Mouse (Mus musculus): ENCODE data around the gene Fbxw9. TPM values are rescaled to one million over a fixed set of nuclear protein-coding genes. Genes with fewer than 3 reads are reported as not detected.

Fbxw9 gene
- polyA plus RNA-seq, 1 experiment from 2014 or later: 20.6 TPM

- Histone ChIP-seq H3K9ac (ENCODE audit: low read length) (peak within 1 kb of the TSS; percentile 88), H3K4me3 (ENCODE audit: low read length) (peak within 1 kb of the TSS; percentile 88), H3K36me3 (ENCODE audit: control insufficient read depth, insufficient read depth) (peaks cover 31% of the 10 kb centered on the region), H3K27me3 (ENCODE audit: control insufficient read depth, insufficient read depth, low read length) (no peaks in the 10 kb centered on the region), H3K4me2 (ENCODE audit: low read depth, low read length) (peak within 1 kb of the TSS; percentile 96), H3K4me1 (ENCODE audit: control insufficient read depth, insufficient read depth, low read length) (peaks cover 36% of the 10 kb centered on the region), H3K9me3 (replicated peaks; ENCODE audit: control insufficient read depth, low read length) (no peaks in the 10 kb centered on the region), H3K27ac (ENCODE audit: low read length) (peak within 1 kb of the TSS; percentile 83)
- peak; percentile 84 for ATAC-seq (replicated peaks; ENCODE audit: extremely low read depth, insufficient read depth, low FRiP score)
- 5% methylated on average over 30 of the region's 30 CpGs for WGBS
Measured at GRCm38 (mm10) chr8:85025098-85025932, 34.5 kb upstream of the Fbxw9 start, which contains the start of gene Asna1. Gene Asna1, minus strand, starts transcription at chr8:85025281.

GRCm38 (mm10) chr8:85026670-85027515 is 33.0 kb upstream of the Fbxw9 start, which contains the start of gene Trir:
Gene Trir, plus strand, starts transcription at chr8:85026823.
- H3K4me2 ChIP-seq (ENCODE audit: low read depth, low read length): peak within 1 kb of the TSS; percentile 96
- H3K36me3 ChIP-seq (ENCODE audit: control insufficient read depth, insufficient read depth): peaks cover 37% of the 10 kb centered on the region
- peak within 1 kb of the TSS; percentile 97 for H3K9ac ChIP-seq (ENCODE audit: low read length)
- no peaks in the 10 kb centered on the region for H3K27me3 ChIP-seq (ENCODE audit: control insufficient read depth, insufficient read depth, low read length)
- peak; percentile 79 for ATAC-seq (replicated peaks; ENCODE audit: extremely low read depth, insufficient read depth, low FRiP score)
- 0% methylated on average over 74 of the region's 75 CpGs for WGBS
- H3K4me3 ChIP-seq (ENCODE audit: low read length): peak within 1 kb of the TSS; percentile 88
- H3K27ac ChIP-seq (ENCODE audit: low read length): peak within 1 kb of the TSS; percentile 89
- H3K9me3 ChIP-seq (replicated peaks; ENCODE audit: control insufficient read depth, low read length): no peaks in the 10 kb centered on the region
- peaks cover 36% of the 10 kb centered on the region for H3K4me1 ChIP-seq (ENCODE audit: control insufficient read depth, insufficient read depth, low read length)

GRCm38 (mm10) chr8:85027516-85027855 is 32.4 kb upstream of the Fbxw9 start:
- peak overlapping the region; percentile 89 for H3K27ac ChIP-seq (ENCODE audit: low read length)
- peaks cover 36% of the 10 kb centered on the region for H3K4me1 ChIP-seq (ENCODE audit: control insufficient read depth, insufficient read depth, low read length)
- WGBS: 2% methylated on average over 13 of the region's 13 CpGs
- no peak for ATAC-seq (replicated peaks; ENCODE audit: extremely low read depth, insufficient read depth, low FRiP score)
- peak overlapping the region; percentile 88 for H3K4me3 ChIP-seq (ENCODE audit: low read length)
- no peaks in the 10 kb centered on the region for H3K9me3 ChIP-seq (replicated peaks; ENCODE audit: control insufficient read depth, low read length)
- peaks cover 37% of the 10 kb centered on the region for H3K36me3 ChIP-seq (ENCODE audit: control insufficient read depth, insufficient read depth)
- H3K4me2 ChIP-seq (ENCODE audit: low read depth, low read length): peak overlapping the region; percentile 87
- H3K27me3 ChIP-seq (ENCODE audit: control insufficient read depth, insufficient read depth, low read length): no peaks in the 10 kb centered on the region
- H3K9ac ChIP-seq (ENCODE audit: low read length): peak overlapping the region; percentile 97

- 15% methylated on average over 2 of the region's 2 CpGs for WGBS
- Histone ChIP-seq H3K4me3 (ENCODE audit: low read length) (peak overlapping the region; percentile 88), H3K4me1 (ENCODE audit: control insufficient read depth, insufficient read depth, low read length) (peaks cover 36% of the 10 kb centered on the region), H3K9me3 (replicated peaks; ENCODE audit: control insufficient read depth, low read length) (no peaks in the 10 kb centered on the region), H3K27me3 (ENCODE audit: control insufficient read depth, insufficient read depth, low read length) (no peaks in the 10 kb centered on the region), H3K27ac (ENCODE audit: low read length) (no peak overlapping the region), H3K9ac (ENCODE audit: low read length) (peak overlapping the region; percentile 97), H3K36me3 (ENCODE audit: control insufficient read depth, insufficient read depth) (peaks cover 38% of the 10 kb centered on the region), H3K4me2 (ENCODE audit: low read depth, low read length) (peak overlapping the region; percentile 87)
- no peak for ATAC-seq (replicated peaks; ENCODE audit: extremely low read depth, insufficient read depth, low FRiP score)
Measured at GRCm38 (mm10) chr8:85027922-85028321, 31.9 kb upstream of the Fbxw9 start.

GRCm38 (mm10) chr8:85029271-85029670 is 30.6 kb upstream of the Fbxw9 start:
- Histone ChIP-seq H3K27ac (ENCODE audit: low read length) (no peak overlapping the region), H3K36me3 (ENCODE audit: control insufficient read depth, insufficient read depth) (peaks cover 27% of the 10 kb centered on the region), H3K9me3 (replicated peaks; ENCODE audit: control insufficient read depth, low read length) (no peaks in the 10 kb centered on the region), H3K4me1 (ENCODE audit: control insufficient read depth, insufficient read depth, low read length) (peaks cover 31% of the 10 kb centered on the region), H3K4me2 (ENCODE audit: low read depth, low read length) (no peak overlapping the region), H3K27me3 (ENCODE audit: control insufficient read depth, insufficient read depth, low read length) (no peaks in the 10 kb centered on the region), H3K9ac (ENCODE audit: low read length) (peak overlapping the region; percentile 50; the same call in 1 of the 2 replicates), H3K4me3 (ENCODE audit: low read length) (no peak overlapping the region)
- ATAC-seq (replicated peaks; ENCODE audit: extremely low read depth, insufficient read depth, low FRiP score): no peak
- WGBS: 86% methylated on average over 14 of the region's 14 CpGs

GRCm38 (mm10) chr8:85032622-85033311 is 27.1 kb upstream of the Fbxw9 start:
- no peak for ATAC-seq (replicated peaks; ENCODE audit: extremely low read depth, insufficient read depth, low FRiP score)
- WGBS: 79% methylated on average over 4 of the region's 4 CpGs
- Histone ChIP-seq H3K27ac (ENCODE audit: low read length) (no peak overlapping the region), H3K4me2 (ENCODE audit: low read depth, low read length) (no peak overlapping the region), H3K4me3 (ENCODE audit: low read length) (no peak overlapping the region), H3K9ac (ENCODE audit: low read length) (no peak overlapping the region), H3K4me1 (ENCODE audit: control insufficient read depth, insufficient read depth, low read length) (peaks cover 29% of the 10 kb centered on the region), H3K27me3 (ENCODE audit: control insufficient read depth, insufficient read depth, low read length) (no peaks in the 10 kb centered on the region), H3K9me3 (replicated peaks; ENCODE audit: control insufficient read depth, low read length) (no peaks in the 10 kb centered on the region), H3K36me3 (ENCODE audit: control insufficient read depth, insufficient read depth) (peaks cover 27% of the 10 kb centered on the region)

- Histone ChIP-seq H3K36me3 (ENCODE audit: control insufficient read depth, insufficient read depth) (peaks cover 27% of the 10 kb centered on the region), H3K9ac (ENCODE audit: low read length) (no peak overlapping the region), H3K27me3 (ENCODE audit: control insufficient read depth, insufficient read depth, low read length) (no peaks in the 10 kb centered on the region), H3K4me2 (ENCODE audit: low read depth, low read length) (no peak overlapping the region), H3K9me3 (replicated peaks; ENCODE audit: control insufficient read depth, low read length) (no peaks in the 10 kb centered on the region), H3K27ac (ENCODE audit: low read length) (no peak overlapping the region), H3K4me1 (ENCODE audit: control insufficient read depth, insufficient read depth, low read length) (peaks cover 22% of the 10 kb centered on the region), H3K4me3 (ENCODE audit: low read length) (no peak overlapping the region)
- ATAC-seq (replicated peaks; ENCODE audit: extremely low read depth, insufficient read depth, low FRiP score): no peak
- 63% methylated on average over 1 of the region's 1 CpGs for WGBS
Measured at GRCm38 (mm10) chr8:85033867-85034266, 26.0 kb upstream of the Fbxw9 start.

GRCm38 (mm10) chr8:85034764-85035163 is 25.1 kb upstream of the Fbxw9 start:
- Histone ChIP-seq H3K9me3 (replicated peaks; ENCODE audit: control insufficient read depth, low read length) (no peaks in the 10 kb centered on the region), H3K4me2 (ENCODE audit: low read depth, low read length) (peak overlapping the region; percentile 98), H3K27ac (ENCODE audit: low read length) (peak overlapping the region; percentile 62), H3K4me1 (ENCODE audit: control insufficient read depth, insufficient read depth, low read length) (peaks cover 20% of the 10 kb centered on the region), H3K4me3 (ENCODE audit: low read length) (peak overlapping the region; percentile 95), H3K36me3 (ENCODE audit: control insufficient read depth, insufficient read depth) (peaks cover 25% of the 10 kb centered on the region), H3K27me3 (ENCODE audit: control insufficient read depth, insufficient read depth, low read length) (no peaks in the 10 kb centered on the region), H3K9ac (ENCODE audit: low read length) (peak overlapping the region; percentile 96)
- WGBS: 1% methylated on average over 13 of the region's 13 CpGs
- no peak for ATAC-seq (replicated peaks; ENCODE audit: extremely low read depth, insufficient read depth, low FRiP score)

Measured in heart, embryonic 16.5 days (tissue).